Comparison of ENCODE assay signal across 20 mouse cellular contexts in the genomic region with DNA sequence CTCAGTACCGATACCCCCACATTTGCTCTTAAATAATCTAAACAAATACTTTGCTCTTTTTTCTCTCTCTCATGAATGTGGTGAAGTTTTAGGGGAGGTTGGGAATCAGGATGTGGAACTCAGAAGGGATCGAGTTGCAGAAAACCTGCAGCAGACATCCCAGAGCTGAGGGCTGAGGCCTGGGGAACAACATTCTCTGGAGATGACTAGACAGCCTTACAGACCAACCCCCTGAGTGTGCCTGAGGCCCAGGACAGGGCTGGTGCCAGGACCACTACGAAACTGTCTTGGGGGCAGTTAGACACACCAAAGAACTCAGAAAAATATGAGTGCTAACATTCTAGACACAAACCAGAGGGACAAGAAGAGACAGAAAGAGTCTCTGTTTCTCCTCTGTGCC.
"Had no signal": no experiment of that assay in that cellular context is flagged by ENCODE, and none has a peak within 500 bp of the region (broad histone marks: within the 10 kb centered on the region; RNA-seq: fewer than 3 reads in every experiment).

No protein-coding gene starts in this region.

- H3K4me3 ChIP-seq: kidney, embryonic 15.5 days; left cerebral cortex, adult 2 months; liver, embryonic 13.5 days; neural tube, embryonic 12.5 days; neural tube, embryonic 15.5 days had no signal

- H3K27me3 ChIP-seq: kidney, embryonic 15.5 days; liver, embryonic 13.5 days; neural tube, embryonic 12.5 days; neural tube, embryonic 15.5 days had no signal

- H3K9ac ChIP-seq: kidney, embryonic 15.5 days; liver, embryonic 13.5 days; neural tube, embryonic 12.5 days; neural tube, embryonic 15.5 days had no signal

- H3K36me3 ChIP-seq: kidney, embryonic 15.5 days; liver, embryonic 13.5 days; neural tube, embryonic 12.5 days; neural tube, embryonic 15.5 days had no signal

- ATAC-seq: intestine, postnatal 0 days had no signal

- DNase-seq: kidney, adult 8-10 months; kidney, postnatal 10 days; kidney, postnatal 36 days; layer of hippocampus, postnatal 36 days; left cerebral cortex, postnatal 4 days; liver, embryonic 13.5 days; lung, adult 2 months; lung, postnatal 14 days; lung, postnatal 4 days; midbrain, embryonic 14.5 days; right cerebral cortex, postnatal 25 days; spleen, adult 18-20 months; thymus, adult 2 months; thymus, postnatal 25 days had no signal

- H3K9me3 ChIP-seq: kidney, embryonic 15.5 days; liver, embryonic 13.5 days; neural tube, embryonic 12.5 days; neural tube, embryonic 15.5 days had no signal

- H3K4me1 ChIP-seq: kidney, embryonic 15.5 days; liver, embryonic 13.5 days; neural tube, embryonic 12.5 days; neural tube, embryonic 15.5 days had no signal

- H3K4me2 ChIP-seq: kidney, embryonic 15.5 days; liver, embryonic 13.5 days; midbrain, embryonic 11.5 days; neural tube, embryonic 12.5 days; neural tube, embryonic 15.5 days had no signal

- H3K27ac ChIP-seq: kidney, embryonic 15.5 days; left cerebral cortex, adult 2 months; liver, embryonic 13.5 days; neural tube, embryonic 12.5 days; neural tube, embryonic 15.5 days had no signal
